Mouse (Mus musculus): ENCODE results near the gene Arhgap15. TPM values are rescaled to one million over a fixed set of nuclear protein-coding genes. Genes with fewer than 3 reads are reported as not detected.

The Arhgap15 gene
- total RNA-seq, 2 experiments from 2014 or later, result 1.0 to 1.1 TPM

GRCm38 (mm10) chr2:44104282-44105197 is 355.9 kb downstream of the Arhgap15 start:
- peak; percentile 57 to 69 for DNase-seq (ENCODE audit: low spot score in 2 of 2)

- DNase-seq (ENCODE audit: low spot score in 2 of 2), result no peak
Observed at GRCm38 (mm10) chr2:44105198-44105555, 356.6 kb downstream of the Arhgap15 start.

- DNase-seq (ENCODE audit: low spot score in 2 of 2), result no peak
Observed at GRCm38 (mm10) chr2:44106359-44106758, 357.7 kb downstream of the Arhgap15 start.

GRCm38 (mm10) chr2:44111276-44111675 is 362.7 kb downstream of the Arhgap15 start:
- no peak for DNase-seq (ENCODE audit: low spot score in 2 of 2)

GRCm38 (mm10) chr2:44112990-44113798 is 364.6 kb downstream of the Arhgap15 start:
- peak in 1 of 2 experiments; percentile 13 for DNase-seq (ENCODE audit: low spot score in 2 of 2)

- no peak for DNase-seq (ENCODE audit: low spot score in 2 of 2)
Observed at GRCm38 (mm10) chr2:44114296-44114695, 365.7 kb downstream of the Arhgap15 start.

- no peak for DNase-seq (ENCODE audit: low spot score in 2 of 2)
Observed at GRCm38 (mm10) chr2:44121162-44121561, 372.5 kb downstream of the Arhgap15 start.

- DNase-seq (ENCODE audit: low spot score in 2 of 2), result no peak
Observed at GRCm38 (mm10) chr2:44123246-44123645, 374.6 kb downstream of the Arhgap15 start.

GRCm38 (mm10) chr2:44124093-44124492 is 375.5 kb downstream of the Arhgap15 start:
- no peak for DNase-seq (ENCODE audit: low spot score in 2 of 2)

- no peak for DNase-seq (ENCODE audit: low spot score in 2 of 2)
Observed at GRCm38 (mm10) chr2:44124683-44125082, 376.1 kb downstream of the Arhgap15 start.

GRCm38 (mm10) chr2:44126044-44126695 is 377.5 kb downstream of the Arhgap15 start:
- no peak for DNase-seq (ENCODE audit: low spot score in 2 of 2)

- no peak for DNase-seq (ENCODE audit: low spot score in 2 of 2)
Observed at GRCm38 (mm10) chr2:44129533-44129932, 380.9 kb downstream of the Arhgap15 start.

GRCm38 (mm10) chr2:44131271-44131670 is 382.6 kb downstream of the Arhgap15 start:
- DNase-seq (ENCODE audit: low spot score in 2 of 2), result no peak

GRCm38 (mm10) chr2:44134796-44135195 is 386.2 kb downstream of the Arhgap15 start:
- DNase-seq (ENCODE audit: low spot score in 2 of 2), result no peak

GRCm38 (mm10) chr2:44140455-44140854 is 391.8 kb downstream of the Arhgap15 start:
- no peak for DNase-seq (ENCODE audit: low spot score in 2 of 2)

GRCm38 (mm10) chr2:44142152-44142551 is 393.5 kb downstream of the Arhgap15 start:
- DNase-seq (ENCODE audit: low spot score in 2 of 2), result no peak

GRCm38 (mm10) chr2:44142611-44143010 is 394.0 kb downstream of the Arhgap15 start:
- no peak for DNase-seq (ENCODE audit: low spot score in 2 of 2)

- DNase-seq (ENCODE audit: low spot score in 2 of 2), result no peak
Observed at GRCm38 (mm10) chr2:44146124-44146981, 397.7 kb downstream of the Arhgap15 start.

GRCm38 (mm10) chr2:44147486-44147885 is 398.9 kb downstream of the Arhgap15 start:
- no peak for DNase-seq (ENCODE audit: low spot score in 2 of 2)

- DNase-seq (ENCODE audit: low spot score in 2 of 2), result peak in 1 of 2 experiments; percentile 29
Observed at GRCm38 (mm10) chr2:44147971-44148370, 399.3 kb downstream of the Arhgap15 start.
